Mouse (Mus musculus) liver, postnatal 0 days (tissue): ENCODE measurements around the gene Kif26a. TPM values are rescaled to one million over a fixed set of nuclear protein-coding genes. Genes with fewer than 3 reads are reported as not detected.

Experiments
- ATAC-seq: fragments of 200-750 bp; cut with Nextera tagmentation; 2 replicates; pipeline ENCODE4 v1.8.0; 2017; ENCODE audit warnings: mild to moderate bottlenecking, moderate library complexity
- DNase-seq: peaks from one replicate; pipeline ENCODE4 v3.0.0-alpha.2; 2016
- H3K27ac ChIP-seq: fragments of 300-500 bp; sonication (generic); 2 replicates; pipeline ENCODE4 v1.5.1; 2014; ENCODE audit warnings: antibody characterized with exemption, moderate library complexity, mild to moderate bottlenecking, low read depth
- H3K27me3 ChIP-seq: fragments of 300-500 bp; sonication (generic); 2 replicates; pipeline ENCODE4 v1.6.1; 2014; ENCODE audit warnings: low read length, control low read depth, mixed read lengths; ENCODE audit not compliant: insufficient read depth
- H3K36me3 ChIP-seq: fragments of 300-500 bp; sonication (generic); replicated peaks from 2 replicates; pipeline ENCODE4 v1.6.1; 2014; ENCODE audit warnings: mild to moderate bottlenecking, control low read depth, low read length, moderate library complexity, mixed read lengths; ENCODE audit not compliant: insufficient read depth
- H3K4me1 ChIP-seq: fragments of 300-500 bp; sonication (generic); 2 replicates; pipeline ENCODE4 v1.6.1; 2014; ENCODE audit warnings: antibody characterized with exemption, mild to moderate bottlenecking, control low read depth; ENCODE audit not compliant: insufficient read depth
- H3K4me2 ChIP-seq: fragments of 300-500 bp; sonication (generic); 2 replicates; pipeline ENCODE4 v1.6.1; 2014; ENCODE audit warnings: low read depth, mild to moderate bottlenecking, low read length, moderate library complexity, mixed read lengths
- H3K4me3 ChIP-seq: fragments of 300-500 bp; sonication (generic); 2 replicates; pipeline ENCODE4 v1.5.1; 2014; ENCODE audit warnings: low read depth, low read length
- H3K9ac ChIP-seq: fragments of 300-500 bp; sonication (generic); replicated peaks from 2 replicates; pipeline ENCODE4 v1.6.1; 2014; ENCODE audit warnings: mild to moderate bottlenecking, moderate library complexity
- H3K9me3 ChIP-seq: fragments of 300-500 bp; sonication (generic); 2 replicates; pipeline ENCODE4 v1.6.1; 2016; ENCODE audit warnings: mild to moderate bottlenecking, control low read depth, low read length, mixed read lengths
- CTCF ChIP-seq: sonication (generic); IDR thresholded peaks from 2 replicates; pipeline ENCODE4 v1.5.1; 2016; ENCODE audit warnings: antibody characterized with exemption, low read depth
- EP300 ChIP-seq: IDR thresholded peaks from 2 replicates; pipeline ENCODE4 v1.6.1; 2016; ENCODE audit warnings: antibody characterized with exemption, low read depth, mild to moderate bottlenecking
- WGBS: fragments of 180-500 bp; shearing (Covaris S2); extraction: QIAGEN DNeasy Blood & Tissue Kit; methylation state at CpG from one replicate; pipeline ENCODE4 v1.1.7; 2014; ENCODE audit not compliant: insufficient replicate concordance; 5-methylcytosine and 5-hydroxymethylcytosine counted together
- polyA plus RNA-seq: library from polyadenylated mRNA; unstranded; fragments of >200 nt; fragmentation: Nextera tagmentation; extraction: Ambion mirVana; gene quantifications from 2 replicates; pipeline ENCODE4 v1.2.1, GENCODE M21; 2015

The Kif26a gene
- polyA plus RNA-seq, 1 experiment from 2014 or later, result 0.14 TPM

- DNase-seq, result no peak
Observed at GRCm38 (mm10) chr12:112126931-112127635, 18.9 kb upstream of the Kif26a start.

GRCm38 (mm10) chr12:112128526-112128925 lies 17.5 kb upstream of the Kif26a start:
- DNase-seq (no peak), ATAC-seq (no peak)
- H3K36me3 ChIP-seq, result no peaks in the 10 kb centered on the region
- H3K4me2 ChIP-seq, result no peak overlapping the region
- TF ChIP-seq EP300 (no peak), CTCF (no peak)
- no peak overlapping the region for H3K4me3 ChIP-seq
- peaks cover 6% of the 10 kb centered on the region; the same call in 1 of the 2 replicates for H3K4me1 ChIP-seq
- no peak overlapping the region for H3K27ac ChIP-seq
- H3K27me3 ChIP-seq, result 0 out of 2 replicates have a peak, but pooled peaks cover 14% of the 10 kb centered on the region
- H3K9ac ChIP-seq, result no peak overlapping the region
- H3K9me3 ChIP-seq, result no peaks in the 10 kb centered on the region
- WGBS, result 75% methylated on average over 4 of the region's 4 CpGs

More at GRCm38 (mm10) chr12:112126931-112127635, 18.9 kb upstream of the Kif26a start:
- Histone ChIP-seq H3K27ac (no peak overlapping the region), H3K9me3 (no peaks in the 10 kb centered on the region), H3K27me3 (0 out of 2 replicates have a peak, but pooled peaks cover 6% of the 10 kb centered on the region), H3K4me2 (no peak overlapping the region), H3K4me1 (peaks cover 6% of the 10 kb centered on the region; the same call in 1 of the 2 replicates), H3K4me3 (no peak overlapping the region), H3K9ac (no peak overlapping the region), H3K36me3 (no peaks in the 10 kb centered on the region)
- WGBS, result 57% methylated on average over 14 of the region's 14 CpGs
- no peak for TF ChIP-seq EP300
- peak; percentile 31 for TF ChIP-seq CTCF
- ATAC-seq, result no peak

- peak overlapping the region; percentile 90; the same call in 1 of the 2 replicates for H3K4me2 ChIP-seq
- ATAC-seq (no peak), DNase-seq (no peak)
- 0 out of 2 replicates have a peak, but pooled peaks cover 14% of the 10 kb centered on the region for H3K27me3 ChIP-seq
- no peaks in the 10 kb centered on the region for H3K9me3 ChIP-seq
- H3K36me3 ChIP-seq, result no peaks in the 10 kb centered on the region
- 54% methylated on average over 6 of the region's 6 CpGs for WGBS
- no peak overlapping the region for H3K27ac ChIP-seq
- H3K4me1 ChIP-seq, result peaks cover 6% of the 10 kb centered on the region; the same call in 1 of the 2 replicates
- no peak overlapping the region for H3K4me3 ChIP-seq
- no peak for TF ChIP-seq EP300
- TF ChIP-seq CTCF, result no peak
- no peak overlapping the region for H3K9ac ChIP-seq
Observed at GRCm38 (mm10) chr12:112129300-112129856, 16.6 kb upstream of the Kif26a start.

- Histone ChIP-seq H3K36me3 (no peaks in the 10 kb centered on the region), H3K9me3 (no peaks in the 10 kb centered on the region), H3K9ac (peak overlapping the region; percentile 63), H3K4me2 (peak overlapping the region; percentile 90), H3K4me3 (peak overlapping the region; percentile 66), H3K4me1 (peaks cover 6% of the 10 kb centered on the region; the same call in 1 of the 2 replicates), H3K27ac (peak overlapping the region; percentile 41; the same call in 1 of the 2 replicates), H3K27me3 (0 out of 2 replicates have a peak, but pooled peaks cover 18% of the 10 kb centered on the region)
- ATAC-seq (peak; percentile 71), DNase-seq (peak; percentile 79)
- TF ChIP-seq EP300 (no peak), CTCF (no peak)
- WGBS, result 2% methylated on average over 66 of the region's 79 CpGs
Observed at GRCm38 (mm10) chr12:112130161-112130860, 15.7 kb upstream of the Kif26a start.

- Histone ChIP-seq H3K27ac (no peak overlapping the region), H3K36me3 (no peaks in the 10 kb centered on the region), H3K4me1 (peaks cover 6% of the 10 kb centered on the region; the same call in 1 of the 2 replicates), H3K9ac (peak overlapping the region; percentile 63; the same call in 1 of the 2 replicates), H3K9me3 (no peaks in the 10 kb centered on the region), H3K27me3 (0 out of 2 replicates have a peak, but pooled peaks cover 18% of the 10 kb centered on the region), H3K4me2 (peak overlapping the region; percentile 90), H3K4me3 (peak overlapping the region; percentile 66)
- peak; percentile 45 for DNase-seq
- peak; percentile 51 for ATAC-seq
- WGBS, result 15% methylated on average over 31 of the region's 32 CpGs
- no peak for TF ChIP-seq EP300
- TF ChIP-seq CTCF, result no peak
Observed at GRCm38 (mm10) chr12:112130957-112131356, 15.1 kb upstream of the Kif26a start.

GRCm38 (mm10) chr12:112140231-112140630 lies 5.8 kb upstream of the Kif26a start:
- Histone ChIP-seq H3K9ac (no peak overlapping the region), H3K27me3 (peaks cover 47% of the 10 kb centered on the region), H3K4me1 (no peaks in the 10 kb centered on the region), H3K4me2 (no peak overlapping the region), H3K9me3 (no peaks in the 10 kb centered on the region), H3K36me3 (no peaks in the 10 kb centered on the region), H3K4me3 (no peak overlapping the region), H3K27ac (no peak overlapping the region)
- no peak for TF ChIP-seq EP300
- TF ChIP-seq CTCF, result peak; percentile 91
- ATAC-seq (0 out of 2 replicates have a peak, but pooled peaks have one; percentile 44), DNase-seq (peak; percentile 54)
- 4% methylated on average over 5 of the region's 5 CpGs for WGBS
